Mouse (Mus musculus) MEL (cell line): ENCODE data around the gene Grid2ip.

Experiments used
- GABPA ChIP-seq: IDR thresholded peaks from 2 replicates; pipeline ENCODE4 v1.6.1; 2012; ENCODE audit warnings: low read depth, mild to moderate bottlenecking, inconsistent platforms, low read length, improper control_type of control experiment, moderate library complexity
- POLR2A ChIP-seq, 2 experiments: IDR thresholded peaks; 2 replicates each; pipeline ENCODE4 v1.6.1; 2011 to 2012; ENCODE audit warnings: low read length in 2 of 2, mild to moderate bottlenecking in 2 of 2, control low read depth in 1 of 2, improper control_type of control experiment in 1 of 2, low read depth in 1 of 2, moderate library complexity in 1 of 2; ENCODE audit not compliant: control insufficient read depth in 1 of 2, insufficient read depth in 1 of 2, poor library complexity in 1 of 2

DNA sequence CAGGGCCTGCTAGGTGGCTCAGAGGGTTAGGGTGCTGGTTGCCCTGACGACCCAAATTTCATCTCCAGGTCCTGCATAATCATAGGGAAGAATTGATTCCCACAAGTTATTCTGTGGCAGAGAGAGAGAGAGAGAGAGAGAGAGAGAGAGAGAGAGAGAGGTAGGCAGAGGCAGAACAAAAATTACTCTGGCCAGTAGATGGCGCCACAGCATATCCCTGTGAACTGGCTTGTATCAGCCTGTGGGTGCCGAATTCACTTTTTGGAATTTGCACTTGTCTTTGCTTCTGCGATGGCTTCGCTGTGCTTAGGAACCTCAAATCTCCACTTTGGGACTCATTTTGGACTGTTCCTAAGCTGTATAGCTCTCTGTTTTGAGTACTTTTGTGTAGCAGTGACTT is 23.3 kb upstream of the Grid2ip start:
- TF ChIP-seq POLR2A (IDR thresholded peaks at IDR 0.05; ENCODE audit: control insufficient read depth in 1 of 2, insufficient read depth in 1 of 2, low read depth in 1 of 2, low read length in 2 of 2, poor library complexity in 1 of 2) = no peak
- no peak for TF ChIP-seq GABPA
